Mouse (Mus musculus): ENCODE measurements around the gene Slc33a1. TPM values are rescaled to one million over a fixed set of nuclear protein-coding genes. Genes with fewer than 3 reads are reported as not detected.

The Slc33a1 gene
- polyA plus RNA-seq, 1 experiment from 2014 or later: 12.2 TPM

- Histone ChIP-seq H3K27me3 (ENCODE audit: insufficient read depth, low read length) (no peaks in the 10 kb centered on the region), H3K9me3 (ENCODE audit: low read length) (no peaks in the 10 kb centered on the region), H3K4me3 (ENCODE audit: low read depth, low read length) (no peak overlapping the region), H3K4me1 (ENCODE audit: insufficient read depth) (peaks cover 15% of the 10 kb centered on the region), H3K4me2 (ENCODE audit: low read depth, low read length) (no peak overlapping the region), H3K9ac (replicated peaks) (no peak overlapping the region), H3K27ac (ENCODE audit: low read depth) (no peak overlapping the region), H3K36me3 (replicated peaks; ENCODE audit: insufficient read depth, low read length) (no peaks in the 10 kb centered on the region)
- TF ChIP-seq CTCF (IDR thresholded peaks at IDR 0.05; ENCODE audit: low read depth): no peak
- no peak for TF ChIP-seq EP300 (IDR thresholded peaks at IDR 0.05; ENCODE audit: low read depth)
- 65% methylated on average over 2 of the region's 2 CpGs for WGBS (ENCODE audit: insufficient replicate concordance)
- DNase-seq (no peak), ATAC-seq (no peak)
These were observed 1.4 kb upstream of the Slc33a1 start for GRCm38 (mm10) chr3:63965929-63966328.

DNA sequence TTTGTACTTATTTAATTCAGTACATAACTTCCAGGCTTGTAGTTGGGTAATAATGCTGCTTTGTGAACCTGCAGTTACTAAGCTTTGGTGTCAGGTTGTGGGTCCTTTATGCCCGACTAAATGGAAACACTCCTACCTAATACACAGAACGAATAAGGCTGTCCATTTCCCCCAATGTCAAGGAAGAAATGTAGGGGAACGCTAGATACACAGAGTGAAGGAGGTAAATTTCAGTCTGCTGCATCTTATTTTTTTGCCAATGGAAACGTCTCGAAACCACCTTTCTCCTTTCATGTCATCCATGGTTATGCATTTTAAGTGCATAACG lies 318 bp upstream of the Slc33a1 start:
- no peak for DNase-seq
- Histone ChIP-seq H3K9me3 (ENCODE audit: low read length) (no peaks in the 10 kb centered on the region), H3K9ac (replicated peaks) (no peak overlapping the region), H3K27me3 (ENCODE audit: insufficient read depth, low read length) (no peaks in the 10 kb centered on the region), H3K4me2 (ENCODE audit: low read depth, low read length) (peak overlapping the region; percentile 85), H3K4me3 (ENCODE audit: low read depth, low read length) (peak overlapping the region; percentile 84; the same call in 1 of the 2 replicates), H3K4me1 (ENCODE audit: insufficient read depth) (peaks cover 15% of the 10 kb centered on the region), H3K27ac (ENCODE audit: low read depth) (peak overlapping the region; percentile 55; the same call in 1 of the 2 replicates), H3K36me3 (replicated peaks; ENCODE audit: insufficient read depth, low read length) (no peaks in the 10 kb centered on the region)
- no peak for ATAC-seq
- TF ChIP-seq EP300 (IDR thresholded peaks at IDR 0.05; ENCODE audit: low read depth) (no peak), CTCF (IDR thresholded peaks at IDR 0.05; ENCODE audit: low read depth) (no peak)
- 74% methylated on average over 6 of the region's 6 CpGs for WGBS (ENCODE audit: insufficient replicate concordance)

- TF ChIP-seq EP300 (IDR thresholded peaks at IDR 0.05; ENCODE audit: low read depth): no peak
- TF ChIP-seq CTCF (IDR thresholded peaks at IDR 0.05; ENCODE audit: low read depth): no peak
- H3K27me3 ChIP-seq (ENCODE audit: insufficient read depth, low read length): no peaks in the 10 kb centered on the region
- DNase-seq (peak; percentile 15), ATAC-seq (no peak)
- H3K4me1 ChIP-seq (ENCODE audit: insufficient read depth): peaks cover 15% of the 10 kb centered on the region
- H3K4me3 ChIP-seq (ENCODE audit: low read depth, low read length): peak overlapping the region; percentile 84
- 4% methylated on average over 25 of the region's 25 CpGs for WGBS (ENCODE audit: insufficient replicate concordance)
- H3K36me3 ChIP-seq (replicated peaks; ENCODE audit: insufficient read depth, low read length): no peaks in the 10 kb centered on the region
- peak overlapping the region; percentile 85 for H3K4me2 ChIP-seq (ENCODE audit: low read depth, low read length)
- H3K9ac ChIP-seq (replicated peaks): peak overlapping the region; percentile 71
- H3K9me3 ChIP-seq (ENCODE audit: low read length): no peaks in the 10 kb centered on the region
- H3K27ac ChIP-seq (ENCODE audit: low read depth): peak overlapping the region; percentile 89
These were observed 1.0 kb downstream of the Slc33a1 start for GRCm38 (mm10) chr3:63963421-63964099.

DNA sequence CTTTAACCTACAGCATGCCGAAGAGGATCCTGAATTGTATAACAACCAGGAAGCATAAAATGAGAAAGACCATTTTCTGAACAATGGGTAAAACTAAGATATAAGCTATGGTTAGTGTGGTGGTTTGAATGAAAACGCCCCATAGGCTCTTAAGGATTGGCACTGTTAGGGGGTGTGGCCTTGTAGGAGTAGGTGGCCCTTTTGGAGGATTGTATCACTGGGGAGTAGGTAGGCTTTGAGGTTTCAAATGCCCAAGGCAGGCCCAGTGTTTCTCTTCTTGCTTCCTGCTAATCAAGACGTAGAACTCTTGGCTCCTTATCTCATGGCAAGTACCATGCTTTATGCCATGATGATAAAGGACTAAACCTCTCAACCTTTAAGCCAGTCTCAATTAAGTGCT lies 14.7 kb downstream of the Slc33a1 start:
- TF ChIP-seq CTCF (IDR thresholded peaks at IDR 0.05; ENCODE audit: low read depth): no peak
- TF ChIP-seq EP300 (IDR thresholded peaks at IDR 0.05; ENCODE audit: low read depth): no peak
- no peak for ATAC-seq
- H3K27me3 ChIP-seq (ENCODE audit: insufficient read depth, low read length): no peaks in the 10 kb centered on the region

GRCm38 (mm10) chr3:63941204-63941850 lies 23.2 kb downstream of the Slc33a1 start:
- Histone ChIP-seq H3K27me3 (ENCODE audit: insufficient read depth, low read length) (no peaks in the 10 kb centered on the region), H3K4me2 (ENCODE audit: low read depth, low read length) (no peak overlapping the region), H3K9ac (replicated peaks) (no peak overlapping the region), H3K4me3 (ENCODE audit: low read depth, low read length) (no peak overlapping the region), H3K36me3 (replicated peaks; ENCODE audit: insufficient read depth, low read length) (peaks cover 6% of the 10 kb centered on the region; the same call in 1 of the 2 replicates), H3K27ac (ENCODE audit: low read depth) (no peak overlapping the region), H3K9me3 (ENCODE audit: low read length) (no peaks in the 10 kb centered on the region), H3K4me1 (ENCODE audit: insufficient read depth) (no peaks in the 10 kb centered on the region)
- DNase-seq (no peak), ATAC-seq (no peak)
- 73% methylated on average over 2 of the region's 2 CpGs for WGBS (ENCODE audit: insufficient replicate concordance)
- no peak for TF ChIP-seq CTCF (IDR thresholded peaks at IDR 0.05; ENCODE audit: low read depth)
- no peak for TF ChIP-seq EP300 (IDR thresholded peaks at IDR 0.05; ENCODE audit: low read depth)

More for the DNA sequence above, 14.7 kb downstream of the Slc33a1 start:
- H3K36me3 ChIP-seq (replicated peaks; ENCODE audit: insufficient read depth, low read length): no peaks in the 10 kb centered on the region
- H3K4me3 ChIP-seq (ENCODE audit: low read depth, low read length): no peak overlapping the region
- H3K4me2 ChIP-seq (ENCODE audit: low read depth, low read length): no peak overlapping the region
- H3K27ac ChIP-seq (ENCODE audit: low read depth): no peak overlapping the region
- WGBS (ENCODE audit: insufficient replicate concordance): 63% methylated on average over 3 of the region's 3 CpGs
- no peak for DNase-seq
- H3K4me1 ChIP-seq (ENCODE audit: insufficient read depth): no peaks in the 10 kb centered on the region
- no peaks in the 10 kb centered on the region for H3K9me3 ChIP-seq (ENCODE audit: low read length)
- H3K9ac ChIP-seq (replicated peaks): no peak overlapping the region

DNA sequence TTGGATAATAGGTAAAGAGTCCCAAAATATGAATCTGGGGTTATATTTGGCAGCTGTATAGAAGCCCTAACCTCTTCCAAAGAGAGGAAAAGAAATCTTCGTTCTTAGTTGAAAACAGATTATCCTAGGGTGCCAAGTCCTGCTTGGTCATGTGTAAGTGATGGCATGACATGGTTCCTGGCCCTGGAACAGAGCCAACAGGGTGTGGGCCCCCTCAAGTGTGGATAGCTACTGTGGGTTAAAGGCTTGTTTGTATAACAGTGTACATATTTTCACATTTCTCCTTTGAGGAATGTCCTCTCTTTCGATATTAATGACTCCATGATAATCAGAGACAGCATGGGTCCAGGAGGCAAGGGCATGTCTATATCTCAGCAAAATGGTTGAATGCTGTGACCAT lies 25.6 kb downstream of the Slc33a1 start:
- Histone ChIP-seq H3K4me2 (ENCODE audit: low read depth, low read length) (no peak overlapping the region), H3K27ac (ENCODE audit: low read depth) (no peak overlapping the region), H3K36me3 (replicated peaks; ENCODE audit: insufficient read depth, low read length) (peaks cover 6% of the 10 kb centered on the region; the same call in 1 of the 2 replicates), H3K9ac (replicated peaks) (no peak overlapping the region), H3K9me3 (ENCODE audit: low read length) (no peaks in the 10 kb centered on the region), H3K27me3 (ENCODE audit: insufficient read depth, low read length) (no peaks in the 10 kb centered on the region), H3K4me1 (ENCODE audit: insufficient read depth) (no peaks in the 10 kb centered on the region), H3K4me3 (ENCODE audit: low read depth, low read length) (no peak overlapping the region)
- 82% methylated on average over 2 of the region's 2 CpGs for WGBS (ENCODE audit: insufficient replicate concordance)
- TF ChIP-seq EP300 (IDR thresholded peaks at IDR 0.05; ENCODE audit: low read depth): no peak
- no peak for TF ChIP-seq CTCF (IDR thresholded peaks at IDR 0.05; ENCODE audit: low read depth)
- no peak for DNase-seq
- ATAC-seq: no peak
